Mouse (Mus musculus) CD4-positive, CD25-positive, alpha-beta regulatory T cell, adult 2 months (primary cell): ENCODE measurements at regions not wholly inside any gene's neighbourhood (a gene's known extent, or its start where the extent isn't known, plus 50 kb on each side); places are given as distances from the start of the nearest gene placed in this dataset.

Experiments
- DNase-seq: peaks from one replicate; pipeline ENCODE4 v3.0.0-alpha.2; 2012; ENCODE audit warnings: low read depth, low spot score

DNA sequence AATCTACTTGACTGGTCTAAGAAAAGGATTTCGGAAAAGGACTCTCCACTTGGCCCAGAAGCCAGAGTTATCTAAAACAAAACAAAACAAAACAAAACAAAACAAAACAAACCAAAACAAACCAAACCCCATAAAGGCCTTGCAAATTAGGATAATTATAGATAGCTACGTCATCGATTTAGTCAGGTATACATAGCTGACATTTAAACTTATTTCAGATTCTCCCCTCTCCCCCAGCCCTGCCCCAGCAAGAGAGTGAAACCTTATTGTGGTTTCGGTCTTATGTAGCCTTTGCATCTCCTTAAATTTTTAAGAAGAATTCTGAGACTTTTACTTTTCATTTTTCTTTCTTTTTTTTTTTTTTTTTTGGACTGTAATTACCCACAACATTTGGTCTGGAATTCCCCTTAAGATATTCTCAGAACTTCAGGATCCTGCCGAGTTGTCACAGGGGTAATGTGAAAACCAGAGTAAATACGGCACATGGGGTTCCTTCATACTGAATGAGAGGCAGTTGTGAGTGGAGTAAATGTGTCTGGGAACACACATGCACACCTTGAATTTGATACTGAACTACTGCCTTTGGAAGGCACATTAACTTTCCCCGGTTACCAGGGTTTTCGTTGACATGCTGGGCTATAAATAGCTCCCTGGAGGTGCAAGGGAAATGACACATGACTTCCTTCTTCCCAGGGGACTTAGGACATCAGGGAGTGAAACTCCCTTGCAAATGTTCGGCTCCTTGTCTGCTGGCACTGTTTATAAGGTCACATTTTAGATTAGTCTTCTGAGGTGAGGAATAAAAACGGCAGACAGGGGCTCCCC, 94.8 kb upstream of the Rap1b start:
- DNase-seq: peak; percentile 64

DNA sequence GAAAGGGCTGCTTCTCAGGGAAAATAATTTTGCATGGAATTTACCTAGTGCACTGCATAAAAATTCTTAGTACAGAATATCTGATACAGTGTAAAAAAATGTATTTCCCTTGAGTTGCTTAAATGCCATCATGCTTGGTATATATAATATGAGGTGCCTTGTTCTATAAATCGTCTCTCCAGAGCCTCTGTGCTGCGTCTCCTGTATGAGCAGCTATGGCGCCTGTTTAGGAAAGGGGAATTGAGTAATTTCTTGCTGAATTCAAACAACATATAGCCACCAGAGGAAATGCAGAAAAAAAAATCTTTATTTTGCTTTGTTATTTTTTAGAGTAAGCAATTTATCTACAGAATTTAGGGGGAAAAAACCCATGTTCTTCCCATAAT, 95.4 kb upstream of the Rap1b start:
- no peak for DNase-seq

DNA sequence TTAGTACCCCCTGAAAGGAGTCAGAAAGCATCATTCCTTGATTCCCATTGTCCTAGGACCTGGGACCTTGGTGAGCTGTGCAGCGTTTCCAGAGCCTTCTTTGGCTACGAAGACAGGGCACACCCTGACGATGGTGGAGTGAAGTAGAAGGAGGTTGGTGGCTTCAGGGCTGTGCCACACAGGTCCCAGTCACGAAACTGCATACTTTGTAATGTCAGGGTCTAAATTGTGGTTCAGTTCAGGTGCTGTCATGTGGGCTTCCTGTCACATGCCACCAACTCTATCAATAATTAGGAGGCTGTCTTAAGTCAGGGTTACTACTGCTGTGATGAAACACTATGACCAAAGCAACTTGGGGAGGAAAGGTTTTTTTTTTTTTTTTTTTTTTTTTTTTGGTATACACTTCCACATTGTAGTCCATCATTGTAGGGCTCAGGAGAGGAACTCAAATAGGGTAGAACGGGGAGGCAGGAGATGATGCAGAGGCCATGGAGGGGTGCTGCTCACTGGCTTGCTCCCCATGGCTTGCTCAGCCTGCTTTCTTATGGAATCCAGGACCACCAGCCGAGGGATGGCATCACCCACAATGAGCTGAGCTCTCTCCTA, 98.0 kb upstream of the Rap1b start:
- DNase-seq: peak; percentile 57

DNA sequence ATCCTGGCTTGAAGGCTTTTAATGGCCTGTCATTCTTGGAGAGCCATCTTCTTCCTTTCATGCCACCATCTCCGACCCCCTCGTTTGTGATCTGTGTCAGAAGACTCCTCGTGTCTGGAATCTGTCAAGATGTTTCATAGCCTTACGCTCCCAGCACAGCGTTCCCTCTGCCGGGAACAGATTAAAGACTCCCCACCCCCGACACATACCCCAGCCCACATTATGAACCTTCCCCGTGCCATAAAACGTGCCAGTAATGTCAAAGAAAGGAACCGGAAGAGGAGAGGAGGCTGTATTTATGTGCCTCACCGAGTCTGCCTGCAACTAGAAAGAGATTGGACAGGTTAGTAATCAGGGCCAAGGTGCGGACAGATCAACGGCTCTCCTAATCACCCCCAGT, 101.4 kb upstream of the Rap1b start:
- DNase-seq: no peak

DNA sequence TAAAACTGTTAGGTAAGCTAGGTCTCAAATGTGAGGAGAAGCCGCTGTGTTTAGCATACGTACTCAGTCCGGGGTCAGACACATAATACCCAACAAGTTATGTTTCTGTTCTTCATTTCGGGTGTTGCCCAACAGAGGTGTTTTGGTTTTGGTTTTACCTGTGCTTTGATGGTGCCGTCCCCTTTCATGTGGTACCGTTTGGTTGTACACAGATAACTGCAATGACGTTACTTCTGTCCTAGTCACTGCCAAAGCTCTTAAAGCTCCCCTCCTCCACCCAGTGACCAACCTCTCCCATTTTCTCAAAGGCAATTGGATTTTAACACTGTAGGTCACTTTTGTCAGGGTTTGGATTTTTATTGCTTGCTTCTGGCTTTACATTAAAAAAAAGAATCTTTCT, 102.1 kb upstream of the Rap1b start:
- DNase-seq: peak; percentile 92

DNA sequence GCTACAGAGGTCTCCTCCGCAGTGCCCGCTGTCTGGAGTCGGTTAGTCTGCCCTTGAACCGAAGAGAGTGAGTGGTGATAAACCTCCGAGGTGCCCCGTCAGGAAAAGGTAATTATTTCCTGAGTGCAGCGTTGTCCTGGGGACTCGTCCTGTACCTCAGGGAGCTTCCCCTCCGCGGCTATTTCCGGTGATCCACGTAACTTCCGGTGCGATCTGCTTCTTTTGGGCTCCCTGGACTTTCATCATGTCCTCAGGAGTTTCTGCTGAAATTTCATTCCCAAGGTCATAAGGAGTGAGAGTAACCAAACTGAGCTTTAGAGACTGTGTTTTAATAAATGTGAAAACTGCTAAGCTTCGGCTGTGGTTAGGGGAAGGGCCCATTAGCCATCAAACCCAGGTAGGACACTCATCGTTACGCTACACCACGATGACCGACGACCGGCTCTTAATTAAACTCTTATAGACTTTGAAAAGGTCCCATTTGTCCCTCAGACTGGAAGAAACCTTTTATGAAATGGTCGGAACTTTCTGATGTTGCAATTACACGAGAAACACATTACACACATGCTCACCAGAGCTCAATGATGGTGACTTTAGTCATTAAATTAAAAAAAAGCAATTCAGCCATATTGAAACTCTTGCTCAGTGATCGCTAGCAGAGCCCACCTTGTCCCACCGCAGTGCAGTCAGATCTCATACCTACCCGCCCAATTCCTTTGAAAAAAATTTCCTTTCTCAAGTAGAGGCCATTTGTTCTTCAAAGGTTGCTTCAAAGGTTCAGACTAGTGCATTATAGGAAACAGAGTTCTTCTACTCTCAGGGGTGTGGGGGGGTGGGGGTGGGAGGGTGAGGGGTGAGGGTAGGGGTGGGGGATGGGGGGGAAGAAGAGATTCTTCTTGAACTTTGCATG, 106.5 kb upstream of the Rap1b start:
- DNase-seq: peak; percentile 83

DNA sequence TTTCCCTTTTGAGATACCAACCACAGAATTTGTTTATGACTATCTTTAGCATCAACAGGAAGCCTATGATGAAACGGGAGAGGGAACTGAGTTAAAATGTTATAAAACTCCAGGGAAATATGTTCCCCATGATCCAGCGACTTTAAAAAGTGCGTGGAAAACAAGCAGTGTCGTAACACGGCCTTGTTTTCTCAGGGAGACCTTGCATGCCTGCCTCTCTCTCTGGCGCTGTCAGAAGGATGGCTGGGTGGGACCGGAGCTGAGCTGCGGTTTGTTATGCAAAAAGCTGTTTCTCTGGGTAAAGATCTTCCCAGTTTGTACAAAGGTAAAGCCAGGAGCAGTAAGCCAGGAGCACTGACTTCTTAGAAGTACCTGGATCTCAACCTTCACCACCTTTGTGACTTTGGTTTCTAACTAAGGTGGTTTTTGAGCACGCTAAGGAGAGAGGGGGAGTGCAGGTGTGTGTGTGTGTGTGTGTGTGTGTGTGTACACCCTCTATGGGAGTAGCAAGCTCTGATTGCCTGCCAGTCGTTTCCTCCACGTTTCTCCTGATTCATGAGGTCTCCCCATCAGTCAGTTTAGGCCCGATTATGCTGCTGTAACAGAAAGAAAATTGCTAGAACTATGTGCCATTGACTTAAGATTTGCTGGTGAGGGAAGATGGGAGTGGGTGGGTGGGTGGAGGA, 107.3 kb upstream of the Rap1b start:
- DNase-seq: peak; percentile 73

DNA sequence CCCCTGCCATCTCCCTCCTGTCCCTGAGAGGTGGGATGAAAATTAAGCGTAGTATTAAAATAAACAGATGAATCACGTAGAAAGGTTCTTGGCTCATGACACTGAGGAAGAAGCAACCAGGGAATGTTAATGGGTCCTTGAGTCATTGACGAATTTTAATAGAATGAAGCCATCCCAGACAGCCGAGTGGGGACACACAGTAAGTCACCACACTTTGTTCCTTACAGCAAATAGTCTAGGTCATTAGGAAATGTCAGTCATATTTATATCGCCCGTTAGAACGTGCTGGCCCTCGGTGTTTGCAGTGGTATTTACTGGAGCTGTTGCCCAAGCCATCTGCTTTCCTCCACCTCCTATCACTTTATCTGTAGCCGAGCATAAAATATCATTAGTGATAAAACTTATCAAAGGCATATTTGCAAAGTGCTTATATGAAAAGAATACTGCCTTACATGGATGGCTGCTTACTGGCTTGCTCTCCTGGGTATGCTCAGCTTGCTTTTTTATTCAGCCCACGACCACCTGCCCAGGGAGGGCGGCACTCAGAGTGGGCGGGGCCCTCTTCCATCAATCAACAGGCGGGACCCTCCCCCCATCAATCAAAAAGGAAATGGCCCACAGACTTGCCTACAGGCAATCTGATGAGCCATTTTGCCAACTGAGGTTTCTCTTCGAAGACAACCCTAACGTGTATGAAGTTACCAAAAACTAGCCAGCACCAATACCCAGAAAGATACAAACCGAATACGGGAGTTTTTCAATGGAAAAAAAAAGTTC, 110.5 kb upstream of the Rap1b start:
- no peak for DNase-seq

DNA sequence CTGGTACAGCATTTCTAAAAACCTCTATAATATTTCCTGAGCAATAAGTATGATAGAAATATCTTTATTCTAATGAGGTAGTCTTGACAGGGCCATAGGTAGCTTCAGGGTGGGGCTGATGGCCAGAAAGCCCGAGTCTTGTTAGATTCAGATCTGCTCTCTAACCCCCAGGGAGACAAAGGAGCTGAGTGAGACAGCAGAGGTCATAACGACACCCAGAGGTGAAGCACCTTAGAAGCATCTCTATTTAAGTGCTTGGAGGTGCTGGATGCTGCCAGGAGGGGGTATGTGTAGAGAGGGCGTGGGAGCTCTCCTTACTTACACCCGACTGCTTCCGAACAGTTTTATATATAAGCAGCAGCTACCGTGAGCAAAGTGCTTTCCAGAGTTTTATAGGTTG, 128.9 kb upstream of the Rap1b start:
- no peak for DNase-seq

DNA sequence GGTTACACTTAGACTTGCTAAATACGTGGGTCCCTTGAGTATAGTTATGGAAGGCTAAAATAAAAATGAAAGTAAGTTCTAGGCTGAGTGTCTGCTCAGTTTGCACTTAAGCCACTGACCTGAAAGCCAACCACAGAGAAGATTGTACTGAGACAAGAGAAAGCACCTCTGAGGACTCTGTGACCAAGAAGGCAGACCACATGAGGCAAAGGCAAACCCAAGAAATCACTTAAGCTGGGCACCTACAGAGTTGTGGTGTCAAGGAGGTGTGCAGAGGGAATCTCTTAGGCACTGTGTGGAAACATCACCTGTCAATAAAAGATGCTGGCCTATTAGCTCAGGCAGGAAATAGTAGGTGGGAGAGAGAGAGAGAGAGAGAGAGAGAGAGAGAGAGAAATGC, 129.6 kb upstream of the Rap1b start:
- peak; percentile 21 for DNase-seq

DNA sequence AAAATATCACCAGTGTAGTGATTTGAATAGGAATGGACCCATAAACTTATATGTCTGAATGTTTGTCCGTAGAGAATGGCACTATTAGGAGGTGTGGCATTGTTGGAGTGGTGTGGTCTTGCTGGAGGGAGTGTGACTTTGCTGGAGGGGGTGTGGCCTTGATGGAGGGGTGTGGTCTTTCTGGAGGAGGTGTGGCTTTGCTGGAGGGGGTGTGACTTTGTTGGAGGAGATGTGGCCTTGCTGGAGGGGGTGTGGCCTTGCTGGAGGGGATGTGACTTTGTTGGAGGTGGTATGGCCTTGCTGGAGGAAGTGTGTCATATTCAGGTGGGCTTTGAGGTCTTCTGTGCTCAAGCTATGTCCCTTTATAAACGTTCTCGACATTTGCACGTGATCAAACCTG, 133.3 kb upstream of the Rap1b start:
- DNase-seq: no peak

DNA sequence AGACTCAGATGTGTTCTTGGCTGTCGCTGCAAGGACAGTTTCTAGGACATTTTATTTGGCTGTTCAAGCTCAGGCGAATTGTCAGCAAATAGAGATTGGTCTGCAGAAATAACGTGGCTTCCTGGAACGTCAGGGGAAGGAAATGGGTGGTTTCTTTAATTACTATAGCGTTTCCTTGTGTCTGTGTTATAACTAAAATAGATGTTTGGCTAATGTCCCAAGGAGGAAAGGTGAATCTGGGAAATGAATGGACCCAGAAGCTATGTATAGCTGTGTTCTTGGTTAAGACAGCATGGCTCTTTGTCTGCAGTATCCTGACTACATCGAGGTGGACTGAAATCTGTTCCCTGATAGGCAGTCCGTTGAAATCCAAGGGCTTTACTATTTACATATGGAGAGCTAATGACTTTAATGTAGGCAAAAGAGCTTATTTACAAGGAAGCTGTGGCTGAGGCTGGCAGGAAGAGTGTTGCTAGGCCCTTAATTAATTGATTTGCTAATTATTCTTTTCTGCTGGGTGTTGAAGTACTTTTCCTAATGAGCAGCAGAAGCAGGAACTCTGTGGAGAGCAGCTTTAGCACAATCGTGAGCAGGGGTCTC, 136.9 kb upstream of the Rap1b start:
- peak; percentile 67 for DNase-seq

DNA sequence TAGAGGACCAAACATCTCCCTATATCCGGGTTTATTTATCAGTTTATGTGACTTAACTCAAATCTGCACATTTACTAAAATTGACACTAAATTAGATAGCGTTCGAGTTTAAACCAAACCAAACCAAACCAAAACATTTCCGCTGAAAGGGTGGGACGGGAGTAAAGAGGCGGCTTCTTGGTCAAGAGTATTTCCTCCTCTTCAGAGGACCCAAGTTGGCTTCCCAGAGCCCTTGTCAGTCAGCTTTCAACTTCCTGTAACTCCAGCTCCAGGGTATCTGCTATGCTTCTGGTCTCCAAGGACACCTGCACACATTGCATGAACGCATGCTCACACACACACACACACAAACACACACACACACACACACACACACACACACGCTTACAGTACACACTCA, 137.4 kb upstream of the Rap1b start:
- peak; percentile 45 for DNase-seq

DNA sequence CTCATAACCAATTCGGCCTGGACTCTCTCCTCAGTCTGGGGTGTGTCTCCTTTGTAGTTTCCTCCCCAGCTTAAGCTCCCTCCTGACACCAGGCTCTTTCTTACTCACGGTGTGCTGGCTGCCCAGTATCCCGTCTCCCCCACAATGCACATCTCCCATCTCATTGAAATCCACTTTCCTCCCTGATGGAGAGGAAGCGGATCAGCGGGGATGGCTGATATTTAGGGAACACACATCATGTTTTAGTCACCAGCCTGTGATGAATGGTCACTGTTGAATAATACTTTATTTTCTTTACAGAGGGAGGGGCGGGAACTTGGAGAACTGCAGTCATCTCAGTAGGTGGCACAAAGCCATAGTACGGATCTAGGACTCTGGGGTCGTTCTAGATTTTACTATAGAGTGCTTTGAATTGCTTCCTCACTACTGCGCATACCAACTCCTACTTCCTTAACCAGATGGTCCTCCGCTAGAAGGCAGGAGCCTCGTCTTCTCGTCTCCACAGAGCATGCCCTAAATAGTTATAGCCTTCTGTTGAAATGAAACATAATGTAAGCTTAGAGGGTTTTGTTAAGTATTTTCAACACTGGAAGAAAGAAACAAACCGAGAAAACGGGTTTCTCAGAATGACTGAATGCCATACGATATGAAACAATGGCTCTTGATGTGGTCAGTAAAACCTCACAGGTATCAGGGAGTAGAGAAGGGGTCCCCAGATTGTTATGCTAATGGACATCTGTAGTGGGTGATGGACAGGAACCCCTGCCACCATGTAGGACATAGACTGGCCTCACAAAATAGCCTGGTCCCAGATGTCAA, 139.2 kb upstream of the Rap1b start:
- DNase-seq: no peak

DNA sequence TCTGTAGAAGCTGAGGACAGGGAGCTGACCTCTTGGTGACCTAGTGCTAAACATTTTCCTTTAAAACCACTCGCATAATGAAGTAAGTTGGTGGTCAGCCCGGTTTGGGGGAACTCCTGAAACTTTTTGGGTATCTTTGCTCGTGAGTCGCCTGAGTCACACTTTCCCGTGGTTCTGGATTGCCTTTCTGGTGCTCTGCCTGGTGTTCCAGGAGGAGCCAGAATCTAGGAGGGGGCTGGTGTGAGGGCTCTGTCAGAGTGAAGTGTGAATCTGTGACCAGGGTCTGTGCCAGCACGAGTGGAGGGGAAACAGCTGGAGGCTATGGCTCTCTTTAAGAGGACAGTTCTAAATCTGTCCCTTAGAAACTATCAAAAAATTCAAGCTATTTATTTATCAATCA, 141.8 kb upstream of the Rap1b start:
- DNase-seq: no peak

DNA sequence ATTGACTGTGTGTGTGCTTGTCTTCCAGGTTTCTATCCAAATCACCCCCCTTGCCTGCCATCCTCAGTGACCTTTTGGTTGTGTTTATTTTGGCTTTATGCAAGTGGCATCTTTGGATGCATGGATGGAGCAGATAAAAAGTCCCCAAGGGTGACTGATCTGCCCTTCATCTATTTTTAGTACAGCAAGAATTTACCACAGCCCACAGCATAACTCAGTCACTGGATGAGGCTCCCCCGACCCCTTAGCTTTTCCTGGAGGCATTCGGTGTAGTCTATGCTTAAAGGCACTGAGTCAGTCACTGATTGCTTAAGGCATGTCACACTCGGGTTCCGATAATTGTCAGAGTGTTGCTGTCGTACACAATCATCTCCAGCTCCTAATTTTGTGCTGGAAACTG, 142.2 kb upstream of the Rap1b start:
- DNase-seq: no peak

DNA sequence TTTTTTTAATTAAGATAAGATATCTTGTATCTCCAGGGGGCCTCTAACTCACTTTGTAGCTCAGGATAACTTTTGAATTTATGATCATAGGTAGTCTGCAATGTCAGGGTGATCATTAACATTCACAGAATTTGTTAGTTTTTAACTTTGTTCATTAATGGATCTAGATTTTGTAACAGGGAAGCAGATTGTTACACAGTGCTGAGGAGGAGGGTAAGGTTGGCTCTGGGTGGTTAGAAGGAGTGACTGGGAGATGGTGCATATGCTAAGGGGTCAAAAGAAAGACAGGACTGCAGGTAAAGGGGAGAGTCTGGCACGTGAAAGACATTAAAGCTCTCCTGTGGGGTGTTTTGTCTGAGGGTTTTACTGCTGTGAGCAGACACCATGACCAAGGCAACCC, 145.3 kb upstream of the Rap1b start:
- DNase-seq: no peak

DNA sequence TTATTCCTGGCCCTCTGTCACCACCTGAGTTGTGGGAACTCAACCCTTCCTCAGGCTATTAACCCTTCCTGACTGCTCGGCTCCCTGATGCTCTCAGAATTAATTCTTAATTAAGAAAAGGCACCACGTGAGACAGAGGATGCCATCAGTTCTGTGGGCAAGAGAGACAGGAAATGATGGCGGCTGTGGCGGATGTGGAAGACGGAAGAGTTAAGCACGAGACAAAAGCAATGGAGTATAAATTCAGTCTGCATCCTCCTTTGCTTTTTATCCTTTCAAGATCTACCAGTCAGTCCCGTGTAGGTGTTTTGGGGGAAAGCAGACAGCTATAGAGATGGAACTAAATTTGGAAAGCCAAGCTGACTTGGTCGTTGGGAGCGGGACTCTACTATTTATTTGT, 146.5 kb upstream of the Rap1b start:
- peak; percentile 66 for DNase-seq

DNA sequence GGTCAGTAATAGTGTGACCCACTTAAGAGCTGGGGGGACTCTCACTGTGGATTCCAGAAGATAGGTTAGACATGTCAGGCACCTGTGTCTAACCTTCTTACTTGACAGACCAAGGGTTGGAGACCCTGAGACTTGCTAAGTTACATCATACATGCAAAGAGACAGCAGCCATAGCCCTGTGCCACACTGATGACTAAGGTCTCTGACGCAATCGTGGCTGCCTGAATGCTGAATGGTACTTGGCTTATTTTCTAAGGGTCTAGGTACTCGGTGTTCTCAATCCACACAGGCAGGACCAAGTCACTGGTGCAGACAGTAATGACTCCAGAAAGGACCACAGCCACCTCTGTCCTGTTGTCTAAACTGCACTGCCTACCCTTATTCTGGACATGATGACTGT, 147.8 kb upstream of the Mdm1 start:
- DNase-seq: no peak

DNA sequence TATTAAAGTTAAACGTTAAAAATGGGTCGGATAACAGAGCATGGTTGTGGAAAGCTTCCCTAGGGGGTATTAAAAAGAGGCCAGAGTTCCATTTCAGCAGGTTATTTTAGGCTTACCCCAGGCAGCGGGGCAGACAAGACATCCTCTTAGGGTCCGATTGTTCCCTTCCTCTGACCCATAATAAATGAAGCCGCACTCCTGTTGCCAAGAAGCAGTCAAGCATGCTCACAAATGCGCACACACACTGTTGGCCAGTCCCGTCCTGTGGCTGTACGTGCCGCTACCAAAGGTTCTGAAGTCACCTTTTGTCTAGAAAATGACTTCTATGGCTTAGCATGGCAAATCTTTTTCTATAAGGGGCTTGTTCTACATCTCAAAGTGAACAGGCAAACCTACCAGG, 146.8 kb upstream of the Mdm1 start:
- no peak for DNase-seq
